Mouse (Mus musculus) hindbrain, embryonic 15.5 days (tissue): Measurements from ENCODE around the gene Trap1a. TPM values are rescaled to one million over a fixed set of nuclear protein-coding genes. Genes with fewer than 3 reads are reported as not detected.

ENCODE experiments used
- ATAC-seq: fragments of 200-750 bp; cut with Nextera tagmentation; 2 replicates; pipeline ENCODE4 v1.8.0; 2017; ENCODE audit warnings: low read depth, moderate number of reproducible peaks, moderate TSS enrichment; ENCODE audit not compliant: low FRiP score
- H3K27ac ChIP-seq: fragments of 300-500 bp; sonication (generic); replicated peaks from 2 replicates; pipeline ENCODE4 v1.5.1; 2015; ENCODE audit warnings: mild to moderate bottlenecking, inconsistent platforms
- H3K27me3 ChIP-seq: fragments of 300-500 bp; sonication (generic); 2 replicates; pipeline ENCODE4 v1.6.1; 2015; ENCODE audit warnings: control low read depth, inconsistent platforms
- H3K36me3 ChIP-seq: fragments of 300-500 bp; sonication (generic); 2 replicates; pipeline ENCODE4 v1.6.1; 2015; ENCODE audit warnings: control low read depth, inconsistent platforms
- H3K4me1 ChIP-seq: fragments of 300-500 bp; sonication (generic); replicated peaks from 2 replicates; pipeline ENCODE4 v1.6.1; 2015; ENCODE audit warnings: control low read depth, inconsistent platforms
- H3K4me2 ChIP-seq: fragments of 300-500 bp; sonication (generic); 2 replicates; pipeline ENCODE4 v1.6.1; 2015; ENCODE audit warnings: moderate library complexity, mild to moderate bottlenecking, inconsistent platforms
- H3K4me3 ChIP-seq: fragments of 300-500 bp; sonication (generic); 2 replicates; pipeline ENCODE4 v1.5.1; 2015; ENCODE audit warnings: mild to moderate bottlenecking, inconsistent platforms
- H3K9ac ChIP-seq: fragments of 300-500 bp; sonication (generic); 2 replicates; pipeline ENCODE4 v1.6.1; 2015; ENCODE audit warnings: inconsistent platforms
- H3K9me3 ChIP-seq: fragments of 300-500 bp; sonication (generic); 2 replicates; pipeline ENCODE4 v1.6.1; 2016; ENCODE audit warnings: control low read depth, inconsistent platforms
- WGBS: fragments of 180-500 bp; shearing (Covaris S2); methylation state at CpG from one replicate; pipeline ENCODE4 v1.1.7; 2015; 5-methylcytosine and 5-hydroxymethylcytosine counted together
- polyA plus RNA-seq: library from polyadenylated mRNA; unstranded; fragments of >200 nt; fragmentation: Nextera tagmentation; extraction: Ambion mirVana; gene quantifications from 2 replicates; pipeline ENCODE4 v1.2.1, GENCODE M21; 2015

Trap1a gene
- polyA plus RNA-seq, 1 experiment from 2014 or later = not detected

DNA sequence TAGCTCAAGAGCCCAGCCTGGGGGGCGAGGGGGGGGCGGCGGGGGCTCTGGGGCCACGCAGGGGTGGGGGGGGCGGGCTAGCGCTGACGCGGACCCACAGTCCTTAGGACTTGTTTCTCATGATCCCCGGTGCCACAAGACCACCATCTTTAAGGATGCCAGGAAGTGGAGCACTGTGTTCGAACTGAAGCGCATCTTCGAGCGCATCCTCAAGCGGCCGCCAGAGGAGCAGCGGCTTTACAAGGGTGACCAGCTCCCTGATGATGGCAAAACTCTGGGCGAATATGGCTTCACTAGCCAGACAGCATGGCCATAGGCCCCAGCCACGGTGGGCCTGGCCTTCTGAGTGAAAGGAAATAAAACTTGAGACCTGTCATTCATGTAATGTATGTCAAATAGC lies 24.9 kb downstream of the Trap1a start:
- no peaks in the 10 kb centered on the region for H3K4me1 ChIP-seq
- 75% methylated on average over 18 of the region's 18 CpGs for WGBS
- H3K27ac ChIP-seq = no peak overlapping the region
- no peaks in the 10 kb centered on the region for H3K27me3 ChIP-seq
- ATAC-seq = no peak
- no peaks in the 10 kb centered on the region for H3K36me3 ChIP-seq
- H3K4me2 ChIP-seq = no peak overlapping the region
- no peak overlapping the region for H3K4me3 ChIP-seq
- no peak overlapping the region for H3K9ac ChIP-seq
- H3K9me3 ChIP-seq = no peaks in the 10 kb centered on the region

DNA sequence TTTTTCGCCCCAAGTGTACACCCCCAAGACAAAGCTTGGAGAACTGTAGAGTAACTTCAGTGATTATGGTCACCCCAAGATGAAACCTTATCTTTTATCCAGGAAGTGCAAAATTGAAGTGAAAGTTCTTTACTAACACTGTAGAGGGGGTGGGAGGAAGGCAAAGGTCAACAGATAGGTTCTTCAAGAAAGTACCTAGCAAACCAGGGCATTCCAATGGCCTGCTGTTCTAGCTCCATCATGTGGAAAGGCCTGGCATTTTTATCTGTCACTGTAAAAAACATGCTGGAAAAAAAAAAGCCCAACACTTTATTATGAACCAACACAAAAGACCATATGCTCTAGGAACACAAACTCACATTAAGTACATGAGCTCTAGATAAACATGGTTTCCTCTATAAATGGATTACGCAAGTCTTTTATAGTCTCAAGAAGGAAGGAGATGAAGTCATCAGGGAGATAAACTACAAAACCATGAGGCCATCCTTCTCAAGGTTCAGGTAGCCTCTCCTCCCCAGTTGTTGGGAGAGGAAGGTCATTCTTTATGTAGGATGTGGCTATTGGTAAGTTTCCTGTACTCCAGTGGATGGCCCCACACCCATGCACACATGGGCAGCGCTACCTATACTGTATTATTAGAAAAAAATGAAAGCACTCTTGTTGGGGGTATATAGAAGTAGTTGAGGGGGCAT lies 33.5 kb downstream of the Trap1a start:
- Histone ChIP-seq H3K9me3 (no peaks in the 10 kb centered on the region), H3K27ac (no peak overlapping the region), H3K9ac (no peak overlapping the region), H3K4me3 (no peak overlapping the region), H3K27me3 (no peaks in the 10 kb centered on the region; the same call in 1 of the 2 replicates), H3K4me2 (no peak overlapping the region), H3K36me3 (no peaks in the 10 kb centered on the region), H3K4me1 (no peaks in the 10 kb centered on the region)
- no peak for ATAC-seq
- WGBS = 86% methylated on average over 3 of the region's 3 CpGs

DNA sequence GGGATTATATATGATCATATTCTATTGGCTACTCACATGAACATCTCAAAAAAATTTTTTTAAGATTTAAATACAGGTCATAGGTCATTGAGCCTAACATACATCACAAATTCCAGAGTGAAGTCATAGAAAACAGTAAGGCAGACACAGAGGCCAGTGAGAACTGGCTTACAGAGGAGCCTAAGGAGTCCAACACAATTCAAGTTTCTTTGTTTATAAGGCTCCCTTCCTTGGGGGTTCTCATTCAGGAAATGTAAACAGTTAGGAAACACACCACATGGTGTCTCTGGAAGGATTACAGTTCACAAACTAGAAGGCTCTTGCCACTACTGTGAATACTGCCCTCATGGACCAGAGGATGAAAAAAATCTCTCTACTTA lies 34.0 kb downstream of the Trap1a start:
- no peak overlapping the region for H3K27ac ChIP-seq
- no peaks in the 10 kb centered on the region for H3K36me3 ChIP-seq
- no peak overlapping the region for H3K4me3 ChIP-seq
- ATAC-seq = no peak
- H3K9ac ChIP-seq = no peak overlapping the region
- H3K4me2 ChIP-seq = no peak overlapping the region
- no peaks in the 10 kb centered on the region; the same call in 1 of the 2 replicates for H3K27me3 ChIP-seq
- H3K4me1 ChIP-seq = no peaks in the 10 kb centered on the region
- no peaks in the 10 kb centered on the region for H3K9me3 ChIP-seq

GRCm38 (mm10) chrX:139369122-139369521 lies 35.6 kb downstream of the Trap1a start:
- WGBS = 68% methylated on average over 4 of the region's 4 CpGs
- H3K4me3 ChIP-seq = no peak overlapping the region
- H3K27me3 ChIP-seq = no peaks in the 10 kb centered on the region; the same call in 1 of the 2 replicates
- H3K27ac ChIP-seq = no peak overlapping the region
- ATAC-seq = no peak
- H3K4me1 ChIP-seq = no peaks in the 10 kb centered on the region
- H3K9me3 ChIP-seq = no peaks in the 10 kb centered on the region
- no peaks in the 10 kb centered on the region for H3K36me3 ChIP-seq
- no peak overlapping the region for H3K4me2 ChIP-seq
- H3K9ac ChIP-seq = no peak overlapping the region

- no peaks in the 10 kb centered on the region for H3K9me3 ChIP-seq
- no peak overlapping the region for H3K27ac ChIP-seq
- H3K4me3 ChIP-seq = no peak overlapping the region
- H3K36me3 ChIP-seq = no peaks in the 10 kb centered on the region
- no peak for ATAC-seq
- H3K27me3 ChIP-seq = no peaks in the 10 kb centered on the region; the same call in 1 of the 2 replicates
- H3K4me1 ChIP-seq = no peaks in the 10 kb centered on the region
- H3K4me2 ChIP-seq = no peak overlapping the region
- H3K9ac ChIP-seq = no peak overlapping the region
Observed at GRCm38 (mm10) chrX:139372665-139373064, 39.2 kb downstream of the Trap1a start.

Other genes starting within 250 kb of the Trap1a start
- not detected in 2 replicates for gene Serpina7, start 248.4 kb upstream of the Trap1a start, polyA plus RNA-seq
- gene 4930513O06Rik, start 247.4 kb upstream of the Trap1a start, polyA plus RNA-seq = not detected in 2 replicates
- gene 4933428M09Rik, start 154.5 kb upstream of the Trap1a start, polyA plus RNA-seq = not detected in 2 replicates
- 10.8 and 11.3 TPM in 2 replicates for gene Mum1l1, start 123.6 kb upstream of the Trap1a start, polyA plus RNA-seq
- gene D330045A20Rik, start 146.7 kb downstream of the Trap1a start, polyA plus RNA-seq = 1.1 and 1.3 TPM in 2 replicates
- gene Rnf128, start 229.6 kb downstream of the Trap1a start, polyA plus RNA-seq = 4.9 and 5.0 TPM in 2 replicates